Mouse (Mus musculus): ENCODE data around the gene Gon7. TPM values are rescaled to one million over a fixed set of nuclear protein-coding genes. Genes with fewer than 3 reads are reported as not detected.

Gon7 gene
- 1 to 10 TPM; 9.3 to 9.4 TPM for total RNA-seq (2021)

DNA sequence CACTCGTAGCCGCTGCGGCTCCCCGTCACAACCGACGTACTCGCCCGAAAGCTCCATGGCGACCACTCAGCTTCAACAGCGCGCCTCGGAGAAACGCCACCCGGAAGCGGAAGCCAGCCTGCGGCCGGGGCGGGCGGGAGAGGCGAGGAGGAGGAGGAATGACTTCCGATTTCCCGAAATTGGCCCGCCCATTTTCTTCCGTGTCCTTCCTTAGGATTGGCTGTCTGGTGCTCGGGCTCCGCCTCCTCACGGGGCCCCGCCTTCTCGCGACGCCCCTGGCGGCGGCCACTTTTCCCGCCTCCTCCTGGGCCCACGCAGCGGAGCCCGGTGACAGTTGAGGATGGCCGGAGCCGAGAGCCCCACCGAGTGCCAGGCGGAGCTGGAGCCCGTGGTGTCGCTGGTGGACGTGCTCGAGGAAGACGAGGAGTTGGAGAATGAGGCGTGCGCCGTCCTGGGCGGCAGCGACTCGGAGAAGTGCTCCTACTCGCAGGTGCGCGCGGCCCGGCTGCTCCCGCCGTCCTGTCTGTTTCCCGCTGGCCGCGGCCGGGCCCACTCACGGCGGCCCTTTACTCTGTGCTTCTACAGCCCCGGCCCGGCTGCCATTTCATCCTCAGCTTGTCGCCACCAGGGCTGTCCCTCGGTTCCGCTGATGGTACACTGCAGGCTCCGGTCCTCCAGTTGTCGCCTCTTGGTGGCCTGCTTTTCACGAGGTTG lies at the start of gene Gon7, which contains the start of the genes Gm28051 and Ubr7:
Gene Gon7, minus strand, starts transcription at position 115 of the 714 bp plus-strand sequence.
Gene Gm28051, minus strand, starts transcription at position 77 of the 714 bp plus-strand sequence.
Gene Ubr7, plus strand, starts transcription at position 279 of the 714 bp plus-strand sequence.
- intact Hi-C loops (cut with DNase I), result loop anchor here (1.0 kb wide), 2 partner anchors 15 to 120 kb away; partner anchors contain the start of genes Btbd7, Moap1 and Tmem251
- peak; percentile 94 to 97 for DNase-seq

DNA sequence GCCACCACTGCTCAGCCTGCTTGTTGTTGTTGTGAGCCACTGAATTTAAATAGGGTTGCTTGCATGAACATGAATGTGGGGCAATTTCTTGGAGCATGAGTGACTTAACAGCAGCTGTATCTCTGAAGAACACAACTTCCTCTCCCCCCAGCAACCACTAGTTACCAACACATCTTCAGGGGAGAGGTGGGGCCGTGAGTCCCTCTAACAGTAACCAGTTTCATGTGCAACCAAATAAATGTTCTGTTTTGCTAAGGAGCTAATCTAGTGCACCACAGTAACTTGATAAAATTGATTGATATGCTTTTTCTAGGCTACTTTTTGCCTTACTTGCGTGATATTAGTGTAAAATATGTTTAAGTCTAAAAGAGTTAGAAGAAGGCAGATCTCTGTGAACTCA lies 41.9 kb upstream of the Gon7 start:
- no peak for DNase-seq
- intact Hi-C loops (cut with DNase I), result no loop called here

DNA sequence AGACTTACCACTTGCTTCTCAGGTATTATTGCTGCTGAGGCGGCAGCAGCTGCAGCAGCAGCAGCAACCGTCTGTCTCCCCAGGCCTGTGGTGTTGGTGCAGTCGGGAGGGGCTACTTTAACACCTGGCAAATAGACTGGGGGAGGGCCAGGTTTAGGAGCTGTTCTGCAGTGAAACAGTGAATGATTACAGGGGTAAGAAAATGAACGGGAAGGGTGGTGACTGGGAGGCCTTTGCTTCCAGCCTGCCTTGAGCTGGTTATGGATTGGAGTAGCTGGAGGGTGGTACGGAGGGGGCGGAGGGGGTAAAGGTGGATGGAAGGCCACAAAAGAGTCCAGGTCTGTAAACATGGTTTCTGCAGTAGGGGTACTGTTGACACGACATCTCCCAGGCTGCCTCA lies 30.3 kb upstream of the Gon7 start:
- DNase-seq, result no peak
- intact Hi-C loops (cut with DNase I), result no loop called here

DNA sequence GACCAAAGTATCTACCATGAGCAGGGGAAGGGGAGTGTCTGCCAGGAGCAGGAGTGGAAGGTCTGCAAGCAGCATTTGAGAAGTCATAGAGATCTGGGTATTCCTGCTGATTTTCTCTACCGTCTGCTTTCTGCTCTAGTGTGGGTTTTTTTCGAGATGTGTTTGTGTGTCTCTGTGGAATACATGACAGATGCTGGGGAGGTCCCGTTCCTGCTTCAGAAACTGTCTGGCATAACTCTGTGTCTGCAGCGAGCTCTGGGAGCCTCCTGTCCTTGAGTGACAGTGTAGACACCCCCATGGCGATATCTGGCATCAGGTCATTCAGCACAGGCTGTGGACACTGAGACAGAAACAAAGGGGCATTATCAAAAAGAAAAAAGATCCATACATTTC lies 28.0 kb upstream of the Gon7 start:
- intact Hi-C loops (cut with DNase I), result no loop called here
- DNase-seq, result no peak

GRCm38 (mm10) chr12:102784899-102785592 lies 27.4 kb upstream of the Gon7 start:
- intact Hi-C loops (cut with DNase I), result no loop called here
- DNase-seq, result no peak

- no peak for DNase-seq
- intact Hi-C loops (cut with DNase I), result no loop called here
Observed at GRCm38 (mm10) chr12:102782841-102783240, 25.2 kb upstream of the Gon7 start.

GRCm38 (mm10) chr12:102779452-102779851 lies 21.8 kb upstream of the Gon7 start:
- intact Hi-C loops (cut with DNase I), result loop anchor here (1.0 kb wide), 1 partner anchor 39 kb away; no protein-coding TSS in a partner anchor
- DNase-seq, result no peak

DNA sequence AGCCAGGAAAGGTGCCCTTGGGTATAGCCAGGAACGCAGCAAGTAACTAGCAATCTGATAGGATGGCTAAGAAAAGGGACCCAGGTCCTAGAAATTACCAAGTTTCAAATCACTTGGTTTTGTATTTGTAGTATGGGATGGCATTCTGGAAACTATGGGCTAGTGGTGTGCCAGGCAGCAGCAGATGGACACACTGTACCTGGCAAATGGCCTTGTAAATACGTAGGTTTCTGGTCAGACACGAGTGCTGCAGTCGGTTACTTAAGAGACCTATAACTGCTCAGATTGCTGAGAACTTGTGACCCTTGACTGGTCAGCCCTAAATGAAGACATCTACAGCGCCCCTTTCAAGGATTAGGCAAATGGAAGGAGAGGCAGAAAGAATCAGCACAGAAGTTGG lies 20.5 kb upstream of the Gon7 start:
- no peak for DNase-seq
- intact Hi-C loops (cut with DNase I), result no loop called here

GRCm38 (mm10) chr12:102776035-102776434 lies 18.4 kb upstream of the Gon7 start:
- DNase-seq, result no peak
- intact Hi-C loops (cut with DNase I), result no loop called here

GRCm38 (mm10) chr12:102772676-102773075 lies 15.1 kb upstream of the Gon7 start:
- intact Hi-C loops (cut with DNase I), result no loop called here
- no peak for DNase-seq

DNA sequence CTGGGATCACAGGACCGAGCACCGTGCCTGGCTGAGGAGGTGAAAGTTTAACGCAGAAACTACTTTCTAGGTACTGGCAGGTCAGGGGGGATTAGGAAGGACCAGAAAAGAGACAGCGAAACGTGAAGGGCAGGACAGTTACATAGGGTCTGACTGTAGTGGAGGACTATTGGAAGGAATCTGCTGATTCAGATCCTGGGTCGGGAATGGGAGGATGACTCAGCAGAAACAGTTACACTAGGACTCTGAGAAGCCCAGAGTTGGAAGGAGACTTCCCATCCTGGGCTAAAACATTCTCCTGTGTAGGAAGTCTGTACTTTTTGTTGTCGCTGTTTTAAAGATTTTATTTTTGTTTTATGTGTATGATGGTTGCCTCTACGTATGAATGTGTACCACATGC lies 14.0 kb upstream of the Gon7 start:
- DNase-seq, result no peak
- intact Hi-C loops (cut with DNase I), result no loop called here

DNA sequence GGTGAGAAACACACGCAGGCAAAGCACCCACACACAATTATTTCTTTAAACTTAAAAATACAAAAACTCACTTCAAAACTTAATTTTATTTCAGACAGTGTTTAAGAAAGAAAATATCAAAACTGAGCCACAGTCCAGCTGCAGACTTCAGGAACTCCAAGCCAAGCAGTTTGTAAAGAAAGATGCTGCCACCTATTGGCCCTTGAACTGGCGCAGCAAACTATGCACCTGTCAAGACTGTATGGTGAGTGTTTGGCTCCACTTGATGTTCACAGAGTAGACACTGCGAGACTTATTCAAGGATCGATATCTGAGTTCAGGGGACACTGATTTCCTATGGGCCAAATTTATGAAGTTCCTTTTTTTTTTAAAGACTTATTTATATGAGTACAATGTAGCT lies 11.4 kb upstream of the Gon7 start:
- intact Hi-C loops (cut with DNase I), result no loop called here
- DNase-seq, result no peak

DNA sequence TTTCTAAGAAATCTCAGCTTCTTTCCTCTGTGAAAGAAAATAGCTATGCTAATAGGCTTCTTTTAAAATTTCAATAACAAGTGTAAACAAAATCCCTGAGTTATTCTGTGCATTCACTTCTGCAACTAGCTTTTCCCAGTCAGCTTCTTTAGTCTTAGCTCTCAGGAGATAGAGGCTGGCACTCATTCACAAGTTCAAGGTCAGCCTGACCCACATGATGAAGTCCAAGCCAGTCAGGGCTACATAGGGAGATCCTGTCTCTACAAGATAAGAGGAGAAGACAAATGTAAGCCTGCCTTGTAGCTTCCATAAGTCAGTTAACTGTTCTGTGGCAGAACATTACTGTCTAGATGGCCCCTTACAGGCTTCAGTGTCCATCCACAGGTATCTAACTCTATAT lies 6.1 kb upstream of the Gon7 start:
- intact Hi-C loops (cut with DNase I), result no loop called here
- DNase-seq, result no peak

GRCm38 (mm10) chr12:102761668-102762067 lies 4.1 kb upstream of the Gon7 start:
- intact Hi-C loops (cut with DNase I), result no loop called here
- DNase-seq, result no peak

DNA sequence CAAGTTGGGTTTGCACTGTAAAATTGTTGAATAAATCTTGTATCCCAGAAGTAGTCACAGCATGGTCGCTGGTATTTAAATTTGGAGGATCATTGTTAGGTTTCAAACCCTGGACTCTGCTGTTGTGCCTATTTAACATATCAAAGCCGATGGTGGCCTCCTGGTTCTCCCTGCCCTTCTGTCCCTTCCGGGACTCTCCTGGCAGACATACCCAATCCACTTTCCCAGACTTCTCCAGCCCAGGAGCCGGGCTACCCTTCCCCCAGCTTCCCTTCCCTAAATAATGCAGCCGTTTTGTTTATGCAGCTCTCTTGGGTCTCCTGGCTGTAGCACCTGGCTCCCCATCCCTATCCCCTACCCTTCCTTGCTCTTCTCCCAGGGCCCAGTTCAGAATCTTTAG lies 1.3 kb upstream of the Gon7 start:
- intact Hi-C loops (cut with DNase I), result loop anchor here (1.0 kb wide), 1 partner anchor 119 kb away; the partner anchor contains the start of gene Btbd7

GRCm38 (mm10) chr12:102758403-102758756 lies 777 bp upstream of the Gon7 start, which contains the start of gene Gm20604:
Gene Gm20604, minus strand, starts transcription at chr12:102758672.
- no peak for DNase-seq
- intact Hi-C loops (cut with DNase I), result loop anchor here (1.0 kb wide), 1 partner anchor 120 kb away; the partner anchor contains the start of gene Btbd7

More for the DNA sequence above, 1.3 kb upstream of the Gon7 start:
- no peak for DNase-seq

- DNase-seq, result no peak
- intact Hi-C loops (cut with DNase I), result loop anchor here (1.0 kb wide), 1 partner anchor 14 kb away; the partner anchor contains the start of genes Moap1 and Tmem251
Observed at GRCm38 (mm10) chr12:102757055-102757688, 431 bp downstream of the Gon7 start.

DNA sequence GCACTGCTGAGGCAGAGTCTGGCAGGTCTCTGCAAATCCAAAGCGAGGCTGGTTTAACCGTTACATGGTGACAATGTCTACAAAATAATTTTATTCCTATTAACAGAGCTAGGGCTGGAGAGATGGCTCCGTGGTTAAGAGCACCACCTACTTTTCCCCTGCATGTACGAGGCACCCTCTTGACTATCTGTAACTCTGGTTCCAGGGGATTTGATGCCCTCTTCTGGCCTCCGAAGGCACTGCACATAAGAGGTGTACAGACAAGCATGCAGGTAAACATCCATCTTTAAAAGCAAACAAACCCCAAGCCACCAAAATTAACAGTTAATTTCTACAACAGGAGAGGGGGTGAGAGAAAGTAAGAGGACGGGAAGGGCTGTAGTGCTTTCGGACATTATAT lies 1.3 kb downstream of the Gon7 start:
- intact Hi-C loops (cut with DNase I), result no loop called here
- no peak for DNase-seq

GRCm38 (mm10) chr12:102748256-102748655 lies 9.3 kb downstream of the Gon7 start:
- intact Hi-C loops (cut with DNase I), result no loop called here
- DNase-seq, result no peak

DNA sequence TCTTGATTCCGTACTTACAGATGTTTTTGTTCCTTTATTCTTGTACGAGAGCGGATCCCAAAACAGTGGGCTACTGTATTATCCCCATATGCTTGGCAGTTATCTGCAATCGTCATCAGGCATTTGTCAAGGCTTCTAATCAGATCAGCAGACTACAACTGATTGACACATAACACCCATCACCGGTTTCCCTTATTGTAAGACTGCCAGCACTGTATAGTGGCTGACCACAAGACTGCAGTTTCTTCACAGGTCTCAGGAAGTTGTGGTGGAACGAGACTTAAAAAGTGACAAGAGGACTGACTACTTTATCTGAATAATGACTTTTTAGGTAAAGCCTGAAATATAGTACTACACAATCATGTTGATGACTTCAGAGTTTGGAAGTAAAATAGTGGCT lies 12.8 kb downstream of the Gon7 start:
- intact Hi-C loops (cut with DNase I), result no loop called here
- DNase-seq, result no peak

All from heart, postnatal 36 days (tissue).